21 mouse cellular contexts compared by ENCODE assay signal in the genomic region with DNA sequence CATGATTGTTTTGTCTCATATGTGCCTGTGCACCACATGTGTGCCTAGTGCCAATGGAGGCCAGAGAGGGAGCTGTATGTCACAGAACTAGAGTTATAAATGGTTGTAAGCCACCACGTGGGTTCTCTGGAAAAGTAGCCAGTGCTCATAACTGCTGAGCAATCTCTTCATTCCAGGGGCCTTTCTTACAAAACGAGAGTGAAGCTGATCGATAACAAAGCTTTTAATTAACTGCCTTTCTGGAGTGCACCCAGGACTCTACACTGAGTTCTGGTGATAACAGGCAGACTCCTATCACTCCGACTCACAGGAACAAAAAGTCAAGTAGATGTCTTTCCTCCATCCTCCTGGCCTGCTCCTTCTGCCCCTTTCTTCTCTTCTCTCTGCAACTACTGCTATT. TPM values are rescaled to one million over a fixed set of nuclear protein-coding genes. Genes with fewer than 3 reads are reported as not detected.
A peak's percentile ranks its signal among the peaks of the same experiment; 100 is the strongest.
DNase-seq lines count a peak whose midpoint lies in the region; ATAC-seq and TF ChIP-seq lines count a peak whose summit lies in the region.
"Not testable (repeated sequence)": the region's sequence is repeated elsewhere in the genome, so short reads cannot be mapped to it uniquely, and the experiment has no call there.
"Had no signal": no experiment of that assay in that cellular context is flagged by ENCODE, and none has a peak within 500 bp of the region (broad histone marks: within the 10 kb centered on the region; RNA-seq: fewer than 3 reads in every experiment).

No protein-coding gene starts in this region.

- TF ChIP-seq CTCF in G1E (IDR thresholded peaks at IDR 0.05; ENCODE audit: low read depth, low read length); liver, postnatal 0 days (IDR thresholded peaks at IDR 0.05; ENCODE audit: low read depth): not testable (repeated sequence)

- no CpG with 5 or more reads among the region's 4 CpGs for WGBS in liver, embryonic 11.5 days
- no CpG with 5 or more reads among the region's 4 CpGs for WGBS in liver, embryonic 13.5 days (ENCODE audit: insufficient replicate concordance)
- no CpG with 5 or more reads among the region's 4 CpGs for WGBS in liver, embryonic 15.5 days (ENCODE audit: insufficient replicate concordance)
- no CpG with 5 or more reads among the region's 4 CpGs for WGBS in liver, postnatal 0 days (ENCODE audit: insufficient replicate concordance)
- WGBS in stomach, embryonic 15.5 days: no CpG with 5 or more reads among the region's 4 CpGs

- H3K4me1 ChIP-seq in G1E (ENCODE audit: insufficient read depth, low read depth, low read length); liver, embryonic 11.5 days (replicated peaks; ENCODE audit: control insufficient read depth, insufficient read depth, low read length); liver, embryonic 13.5 days (replicated peaks); liver, embryonic 15.5 days (replicated peaks); liver, postnatal 0 days (ENCODE audit: insufficient read depth); stomach, embryonic 15.5 days: not testable (repeated sequence)

- H3K9me3 ChIP-seq in G1E (replicated peaks); liver, embryonic 11.5 days (ENCODE audit: control insufficient read depth, low read length); liver, embryonic 13.5 days (replicated peaks); liver, embryonic 15.5 days (replicated peaks); liver, postnatal 0 days (ENCODE audit: low read length); stomach, embryonic 15.5 days: not testable (repeated sequence)

- peak; percentile 85 for ATAC-seq in G1E (ENCODE audit: extremely low read depth, insufficient number of reproducible peaks, low FRiP score, poor library complexity, severe bottlenecking)
- peak; percentile 50 for ATAC-seq in erythroblast, adult 5-6 weeks (replicated peaks; ENCODE audit: low FRiP score, poor library complexity, severe bottlenecking)
- peak; percentile 84 for ATAC-seq in liver, embryonic 11.5 days (replicated peaks; ENCODE audit: low FRiP score)
- ATAC-seq in liver, embryonic 13.5 days (ENCODE audit: low read depth): peak; percentile 83
- peak; percentile 80 for ATAC-seq in liver, embryonic 15.5 days (ENCODE audit: insufficient read depth)
- peak; percentile 80 for ATAC-seq in liver, postnatal 0 days
- peak; percentile 74 for ATAC-seq in megakaryocyte progenitor cell, adult 5-6 weeks (replicated peaks; ENCODE audit: poor library complexity)
- ATAC-seq in stomach, embryonic 15.5 days (ENCODE audit: insufficient read depth, low FRiP score, low read depth): peak; percentile 51; the same call in 1 of the 2 replicates

- H3K9ac ChIP-seq in liver, embryonic 11.5 days (ENCODE audit: low read depth, low read length); liver, embryonic 13.5 days; liver, embryonic 15.5 days; liver, postnatal 0 days (replicated peaks); stomach, embryonic 15.5 days: not testable (repeated sequence)

- H3K4me2 ChIP-seq in liver, embryonic 11.5 days; liver, embryonic 13.5 days; liver, embryonic 15.5 days; liver, postnatal 0 days (ENCODE audit: low read depth, low read length); stomach, embryonic 15.5 days: not testable (repeated sequence)

- not testable (repeated sequence) for DNase-seq in G1E (ENCODE audit: low spot score); liver, embryonic 11.5 days (ENCODE audit: low spot score); liver, embryonic 13.5 days; liver, postnatal 0 days

- not testable (repeated sequence) for H3K27ac ChIP-seq in liver, embryonic 11.5 days (ENCODE audit: low read depth, low read length); liver, embryonic 13.5 days; liver, embryonic 15.5 days (replicated peaks); liver, postnatal 0 days (ENCODE audit: low read depth); stomach, embryonic 15.5 days

- not testable (repeated sequence) for H3K4me3 ChIP-seq in G1E (ENCODE audit: low read depth, low read length); liver, embryonic 11.5 days (ENCODE audit: low read depth, low read length); liver, embryonic 13.5 days (replicated peaks); liver, embryonic 15.5 days (replicated peaks); liver, postnatal 0 days (ENCODE audit: low read depth, low read length); stomach, embryonic 15.5 days (replicated peaks)

- H3K36me3 ChIP-seq in G1E (replicated peaks); liver, embryonic 11.5 days (ENCODE audit: control insufficient read depth, insufficient read depth, low read length); liver, embryonic 13.5 days; liver, embryonic 15.5 days (replicated peaks); liver, postnatal 0 days (replicated peaks; ENCODE audit: insufficient read depth, low read length); stomach, embryonic 15.5 days: not testable (repeated sequence)

- not testable (repeated sequence) for TF ChIP-seq EP300 in liver, postnatal 0 days (IDR thresholded peaks at IDR 0.05; ENCODE audit: low read depth)

- not testable (repeated sequence) for H3K27me3 ChIP-seq in G1E (ENCODE audit: insufficient read depth, low read length); liver, embryonic 11.5 days (replicated peaks; ENCODE audit: control insufficient read depth, insufficient read depth, low read length); liver, embryonic 13.5 days; liver, embryonic 15.5 days; liver, postnatal 0 days (ENCODE audit: insufficient read depth, low read length); stomach, embryonic 15.5 days (replicated peaks)

RNA-seq across cellular contexts. Expression of gene Ermard, which starts 9.6 kb away (rescaled TPM):
- total RNA-seq in G1E (2014; fragmentation: Nextera tagmentation) (265 and 268 TPM in 2 replicates), G1E (2017) (133 and 138 TPM in 2 replicates)
- polyA plus RNA-seq in G1E (2012): 1.3 and 2.2 TPM in 2 replicates
- 35.0 and 43.1 TPM in 2 replicates for total RNA-seq in erythroblast, adult 5-6 weeks (2015; ENCODE audit: low replicate concordance)
- total RNA-seq in erythroblast, adult 5-6 weeks (2017; ENCODE audit: low replicate concordance): 17.9 and 28.6 TPM in 2 replicates
- 67.2 and 73.1 TPM in 2 replicates for polyA plus RNA-seq in liver, embryonic 11.5 days (2014; fragmentation: Nextera tagmentation; extraction: Ambion mirVana)
- 28.6 and 31.5 TPM in 2 replicates for polyA plus RNA-seq in liver, embryonic 13.5 days (2015; fragmentation: Nextera tagmentation; extraction: Ambion mirVana)
- 22.4 and 23.9 TPM in 2 replicates for polyA plus RNA-seq in liver, embryonic 15.5 days (2015; fragmentation: Nextera tagmentation; extraction: Ambion mirVana)
- 24.2 and 27.2 TPM in 2 replicates for polyA plus RNA-seq in liver, postnatal 0 days (2015; fragmentation: Nextera tagmentation; extraction: Ambion mirVana)
- total RNA-seq in megakaryocyte progenitor cell, adult 5-6 weeks (2015): 57.6 and 71.7 TPM in 2 replicates
- total RNA-seq in megakaryocyte progenitor cell, adult 5-6 weeks (2017): 24.2 and 39.0 TPM in 2 replicates
- 69.4 and 74.0 TPM in 2 replicates for polyA plus RNA-seq in stomach, embryonic 15.5 days (2015; fragmentation: Nextera tagmentation; extraction: Ambion mirVana)

RNA-seq across cellular contexts. Expression of gene Tcte3, which starts 9.9 kb away (rescaled TPM):
- total RNA-seq in G1E (2014; fragmentation: Nextera tagmentation) (not detected in 2 replicates), G1E (2017) (1.7 and 4.2 TPM in 2 replicates)
- polyA plus RNA-seq in G1E (2012): 0.62 and 5.1 TPM in 2 replicates
- total RNA-seq in erythroblast, adult 5-6 weeks (2015; ENCODE audit: low replicate concordance): not detected in 2 replicates
- not detected in 2 replicates for total RNA-seq in erythroblast, adult 5-6 weeks (2017; ENCODE audit: low replicate concordance)
- polyA plus RNA-seq in liver, embryonic 11.5 days (2014; fragmentation: Nextera tagmentation; extraction: Ambion mirVana): 3.9 and 4.4 TPM in 2 replicates
- 2.1 and 3.1 TPM in 2 replicates for polyA plus RNA-seq in liver, embryonic 13.5 days (2015; fragmentation: Nextera tagmentation; extraction: Ambion mirVana)
- 2.3 and 2.8 TPM in 2 replicates for polyA plus RNA-seq in liver, embryonic 15.5 days (2015; fragmentation: Nextera tagmentation; extraction: Ambion mirVana)
- polyA plus RNA-seq in liver, postnatal 0 days (2015; fragmentation: Nextera tagmentation; extraction: Ambion mirVana): 3.7 and 5.2 TPM in 2 replicates
- 1.0 and 1.9 TPM in 2 replicates for total RNA-seq in megakaryocyte progenitor cell, adult 5-6 weeks (2015)
- 0.33 TPM in 1 of 2 replicates, not detected in the other for total RNA-seq in megakaryocyte progenitor cell, adult 5-6 weeks (2017)
- 0.61 TPM in 1 of 2 replicates, not detected in the other for polyA plus RNA-seq in stomach, embryonic 15.5 days (2015; fragmentation: Nextera tagmentation; extraction: Ambion mirVana)
- total RNA-seq: forebrain, postnatal 0 days had no signal
- polyA plus RNA-seq: adrenal gland, adult 2 months; embryonic facial prominence, embryonic 10.5 days; embryonic facial prominence, embryonic 12.5 days; embryonic facial prominence, embryonic 14.5 days; forebrain, embryonic 11.5 days; forebrain, embryonic 15.5 days; forebrain, postnatal 0 days had no signal

RNA-seq across cellular contexts. Expression of gene Gm3448, which starts 9.9 kb away (rescaled TPM):
- total RNA-seq in G1E (2014; fragmentation: Nextera tagmentation): 49.1 and 59.8 TPM in 2 replicates
- total RNA-seq in G1E (2017): 24.9 and 31.0 TPM in 2 replicates
- polyA plus RNA-seq in G1E (2012): 2.3 and 2.7 TPM in 2 replicates
- 1.0 TPM in 1 of 2 replicates, not detected in the other for total RNA-seq in erythroblast, adult 5-6 weeks (2015; ENCODE audit: low replicate concordance)
- total RNA-seq in erythroblast, adult 5-6 weeks (2017; ENCODE audit: low replicate concordance): 2.4 and 4.8 TPM in 2 replicates
- polyA plus RNA-seq in liver, embryonic 11.5 days (2014; fragmentation: Nextera tagmentation; extraction: Ambion mirVana): 3.0 and 4.6 TPM in 2 replicates
- polyA plus RNA-seq in liver, embryonic 13.5 days (2015; fragmentation: Nextera tagmentation; extraction: Ambion mirVana): 3.9 and 4.9 TPM in 2 replicates
- 1.8 and 3.4 TPM in 2 replicates for polyA plus RNA-seq in liver, embryonic 15.5 days (2015; fragmentation: Nextera tagmentation; extraction: Ambion mirVana)
- 3.3 and 5.4 TPM in 2 replicates for polyA plus RNA-seq in liver, postnatal 0 days (2015; fragmentation: Nextera tagmentation; extraction: Ambion mirVana)
- total RNA-seq in megakaryocyte progenitor cell, adult 5-6 weeks (2015): 10.1 and 11.6 TPM in 2 replicates
- total RNA-seq in megakaryocyte progenitor cell, adult 5-6 weeks (2017): 15.4 and 16.3 TPM in 2 replicates
- 4.1 and 5.2 TPM in 2 replicates for polyA plus RNA-seq in stomach, embryonic 15.5 days (2015; fragmentation: Nextera tagmentation; extraction: Ambion mirVana)

RNA-seq across cellular contexts. Expression of gene Gm3435, which starts 21.4 kb away (rescaled TPM):
- total RNA-seq in G1E (2014; fragmentation: Nextera tagmentation) (10.3 and 12.2 TPM in 2 replicates), G1E (2017) (13.9 and 15.1 TPM in 2 replicates)
- polyA plus RNA-seq in G1E (2012): 0.41 and 1.3 TPM in 2 replicates
- total RNA-seq in erythroblast, adult 5-6 weeks (2015; ENCODE audit: low replicate concordance): not detected in 2 replicates
- 2.1 and 6.7 TPM in 2 replicates for total RNA-seq in erythroblast, adult 5-6 weeks (2017; ENCODE audit: low replicate concordance)
- polyA plus RNA-seq in liver, embryonic 11.5 days (2014; fragmentation: Nextera tagmentation; extraction: Ambion mirVana): 5.4 and 5.6 TPM in 2 replicates
- 3.8 and 4.8 TPM in 2 replicates for polyA plus RNA-seq in liver, embryonic 13.5 days (2015; fragmentation: Nextera tagmentation; extraction: Ambion mirVana)
- polyA plus RNA-seq in liver, embryonic 15.5 days (2015; fragmentation: Nextera tagmentation; extraction: Ambion mirVana): 2.5 and 3.4 TPM in 2 replicates
- 2.7 and 3.7 TPM in 2 replicates for polyA plus RNA-seq in liver, postnatal 0 days (2015; fragmentation: Nextera tagmentation; extraction: Ambion mirVana)
- total RNA-seq in megakaryocyte progenitor cell, adult 5-6 weeks (2015): 3.9 and 4.3 TPM in 2 replicates
- 2.0 and 2.9 TPM in 2 replicates for total RNA-seq in megakaryocyte progenitor cell, adult 5-6 weeks (2017)
- 7.2 and 8.3 TPM in 2 replicates for polyA plus RNA-seq in stomach, embryonic 15.5 days (2015; fragmentation: Nextera tagmentation; extraction: Ambion mirVana)
- polyA plus RNA-seq: adrenal gland, adult 2 months had no signal

RNA-seq across cellular contexts. Expression of gene Gm3417, which starts 52.8 kb away (rescaled TPM):
- 2.5 and 12.2 TPM in 2 replicates for total RNA-seq in G1E (2014; fragmentation: Nextera tagmentation)
- 0.27 and 2.4 TPM in 2 replicates for total RNA-seq in G1E (2017)
- 7.0 and 9.5 TPM in 2 replicates for polyA plus RNA-seq in G1E (2012)
- total RNA-seq in erythroblast, adult 5-6 weeks (2015; ENCODE audit: low replicate concordance): not detected in 2 replicates
- not detected in 2 replicates for total RNA-seq in erythroblast, adult 5-6 weeks (2017; ENCODE audit: low replicate concordance)
- polyA plus RNA-seq in liver, embryonic 11.5 days (2014; fragmentation: Nextera tagmentation; extraction: Ambion mirVana): 1.3 and 2.6 TPM in 2 replicates
- polyA plus RNA-seq in liver, embryonic 13.5 days (2015; fragmentation: Nextera tagmentation; extraction: Ambion mirVana): 1.2 and 1.7 TPM in 2 replicates
- 0.53 and 0.91 TPM in 2 replicates for polyA plus RNA-seq in liver, embryonic 15.5 days (2015; fragmentation: Nextera tagmentation; extraction: Ambion mirVana)
- 1.8 and 1.9 TPM in 2 replicates for polyA plus RNA-seq in liver, postnatal 0 days (2015; fragmentation: Nextera tagmentation; extraction: Ambion mirVana)
- total RNA-seq in megakaryocyte progenitor cell, adult 5-6 weeks (2015): 0.24 and 0.52 TPM in 2 replicates
- total RNA-seq in megakaryocyte progenitor cell, adult 5-6 weeks (2017): 1.1 TPM in 1 of 2 replicates, not detected in the other
- not detected in 2 replicates for polyA plus RNA-seq in stomach, embryonic 15.5 days (2015; fragmentation: Nextera tagmentation; extraction: Ambion mirVana)
- total RNA-seq: adrenal gland, adult 2 months; adrenal gland, postnatal 10 days; adrenal gland, postnatal 25 days; adrenal gland, postnatal 4 days; forebrain, postnatal 0 days had no signal
- polyA plus RNA-seq: brain, embryonic 14.5 days; CD4-positive, CD25-positive, alpha-beta regulatory T cell, adult 4 months; embryonic facial prominence, embryonic 12.5 days; forebrain, embryonic 13.5 days had no signal
